Mouse (Mus musculus) mesoderm, embryonic 11.5 days (tissue): Measurements from ENCODE around the gene Taf13.
"Not testable (repeated sequence)": the region's sequence is repeated elsewhere in the genome, so short reads cannot be mapped to it uniquely, and the experiment has no call there.

Source experiments
- DNase-seq: peaks from one replicate; pipeline ENCODE4 v3.0.0-alpha.2; 2012; ENCODE audit warnings: low read depth, low spot score

Taf13 gene

GRCm38 (mm10) chr3:108571443-108572294 is at the start of gene Taf13:
Gene Taf13 (plus strand): TSS chr3:108571698.
- peak; percentile 98 for DNase-seq

GRCm38 (mm10) chr3:108523415-108523814 is 48.1 kb upstream of the Taf13 start:
- DNase-seq: no peak

- DNase-seq: no peak
These were observed 43.0 kb upstream of the Taf13 start for GRCm38 (mm10) chr3:108528489-108528888.

GRCm38 (mm10) chr3:108533114-108533885 is 38.2 kb upstream of the Taf13 start:
- no peak for DNase-seq

- no peak for DNase-seq
These were observed 37.5 kb upstream of the Taf13 start, which contains the start of gene 1700013F07Rik for GRCm38 (mm10) chr3:108533951-108534350. Gene 1700013F07Rik (plus strand): TSS chr3:108534150.

GRCm38 (mm10) chr3:108535896-108536516 is 35.5 kb upstream of the Taf13 start:
- DNase-seq: no peak

- DNase-seq: peak; percentile 46
These were observed 34.8 kb upstream of the Taf13 start, which contains the start of gene 5330417C22Rik for GRCm38 (mm10) chr3:108536517-108537260. Gene 5330417C22Rik (minus strand): TSS chr3:108536536.

- DNase-seq: peak; percentile 93
These were observed 34.2 kb upstream of the Taf13 start for GRCm38 (mm10) chr3:108537303-108537702.

GRCm38 (mm10) chr3:108542299-108542698 is 29.2 kb upstream of the Taf13 start:
- no peak for DNase-seq

GRCm38 (mm10) chr3:108554111-108554561 is 17.4 kb upstream of the Taf13 start:
- no peak for DNase-seq

- DNase-seq: peak; percentile 95
These were observed 16.7 kb upstream of the Taf13 start for GRCm38 (mm10) chr3:108554587-108555312.

- DNase-seq: no peak
These were observed 13.6 kb upstream of the Taf13 start for GRCm38 (mm10) chr3:108557888-108558287.

- peak; percentile 98 for DNase-seq
These were observed 9.3 kb upstream of the Taf13 start, which contains the start of gene Tmem167b for GRCm38 (mm10) chr3:108562133-108562730. Gene Tmem167b (minus strand): TSS chr3:108562466.

GRCm38 (mm10) chr3:108562777-108563271 is 8.7 kb upstream of the Taf13 start:
- no peak for DNase-seq

GRCm38 (mm10) chr3:108563309-108563708 is 8.2 kb upstream of the Taf13 start:
- DNase-seq: peak; percentile 84

- peak; percentile 62 for DNase-seq
These were observed 3.3 kb upstream of the Taf13 start for GRCm38 (mm10) chr3:108567990-108568877.

GRCm38 (mm10) chr3:108569636-108570035 is 1.9 kb upstream of the Taf13 start:
- DNase-seq: not testable (repeated sequence)

- no peak for DNase-seq
These were observed 685 bp upstream of the Taf13 start for GRCm38 (mm10) chr3:108570813-108571212.
